Mouse (Mus musculus): ENCODE data around the gene Theg.

Theg gene

DNA sequence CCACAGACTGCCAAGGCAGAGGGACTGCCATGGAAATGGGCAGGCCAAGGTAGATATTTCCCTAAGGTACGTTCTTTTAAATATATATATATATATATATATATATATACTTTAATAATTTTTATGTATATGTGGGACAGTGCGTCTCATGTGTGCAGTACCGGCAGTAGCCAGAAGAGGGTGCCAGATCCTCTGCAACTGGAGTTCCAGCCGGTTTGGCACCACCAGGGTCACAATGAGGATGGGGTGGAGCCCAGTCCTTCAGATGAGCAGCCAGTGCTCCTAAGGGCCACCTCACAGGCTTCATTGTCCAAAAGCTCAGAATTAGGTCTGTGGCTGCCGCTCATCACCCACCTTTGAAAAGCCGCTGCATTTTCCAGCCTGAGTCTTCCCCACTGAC lies 6.3 kb downstream of the Theg start:
- DNase-seq (ENCODE audit: low read depth, low spot score), result peak; percentile 59
- no peaks in the 10 kb centered on the region for H3K36me3 ChIP-seq (ENCODE audit: control insufficient read depth, insufficient read depth, low read length, poor library complexity, severe bottlenecking)

DNA sequence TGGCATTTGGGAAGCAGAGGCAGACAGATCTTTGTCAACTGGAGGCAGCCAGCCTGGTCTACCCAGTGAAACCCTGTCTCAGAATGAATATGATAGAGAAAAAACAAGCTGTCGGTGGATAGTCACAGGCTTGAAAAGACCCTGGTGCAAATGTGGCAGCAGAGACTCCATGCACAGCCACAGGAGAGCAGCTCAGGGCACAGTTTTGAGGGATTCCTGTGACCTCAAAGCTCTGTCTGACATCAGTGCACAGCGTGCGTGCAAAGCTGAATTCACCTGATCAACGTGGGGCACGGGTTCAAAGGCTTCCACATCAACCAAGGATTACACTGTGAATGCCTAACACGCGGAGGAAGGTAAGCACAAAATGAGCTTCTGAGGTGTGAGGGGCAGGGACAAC lies 6.8 kb downstream of the Theg start:
- DNase-seq (ENCODE audit: low read depth, low spot score), result no peak
- Histone ChIP-seq H3K27me3 (ENCODE audit: control insufficient read depth, insufficient read depth, low read length, poor library complexity, severe bottlenecking) (no peaks in the 10 kb centered on the region), H3K36me3 (ENCODE audit: control insufficient read depth, insufficient read depth, low read length, poor library complexity, severe bottlenecking) (no peaks in the 10 kb centered on the region)

More for the DNA sequence above, 6.3 kb downstream of the Theg start:
- H3K27me3 ChIP-seq (ENCODE audit: control insufficient read depth, insufficient read depth, low read length, poor library complexity, severe bottlenecking), result no peaks in the 10 kb centered on the region

DNA sequence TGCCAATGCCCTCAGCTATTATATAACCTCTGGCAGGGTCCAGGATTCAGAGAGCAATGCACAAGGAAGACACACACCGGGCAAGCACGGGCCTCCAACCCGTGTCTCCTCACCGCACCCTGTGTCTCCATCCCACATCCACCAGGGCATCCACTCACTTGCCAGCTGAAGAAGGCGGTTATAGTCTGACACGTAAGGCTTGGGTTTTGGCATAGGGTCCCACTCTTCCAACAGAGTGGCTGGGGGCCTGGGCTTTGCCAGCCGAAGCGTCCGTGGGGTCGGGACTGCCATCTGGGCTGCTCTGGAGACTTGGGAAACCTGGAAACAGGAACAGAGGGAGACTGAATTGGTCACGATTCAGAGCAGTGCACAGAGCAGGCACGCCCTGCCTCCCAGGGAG lies 7.3 kb downstream of the Theg start:
- no peaks in the 10 kb centered on the region for H3K36me3 ChIP-seq (ENCODE audit: control insufficient read depth, insufficient read depth, low read length, poor library complexity, severe bottlenecking)
- DNase-seq (ENCODE audit: low read depth, low spot score), result no peak

DNA sequence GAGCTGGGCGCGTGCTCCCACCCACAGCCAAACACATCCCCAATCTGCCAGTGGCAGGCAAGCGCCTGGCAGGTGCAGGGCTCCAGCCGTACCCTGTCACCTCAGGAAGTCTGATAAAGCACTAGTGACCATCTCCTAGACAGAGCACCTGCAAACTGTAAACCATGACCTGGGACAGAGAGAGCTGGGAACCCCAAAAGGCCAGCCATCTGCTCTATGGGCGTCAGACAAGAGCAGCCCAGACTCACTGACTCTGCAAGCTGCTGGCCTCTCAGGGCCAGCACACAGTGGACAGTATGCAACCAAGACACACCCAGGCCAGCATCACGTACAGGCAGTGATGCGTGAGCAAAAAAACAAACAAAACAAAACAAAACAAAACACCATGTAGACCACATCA lies 8.2 kb downstream of the Theg start:
- no peak for DNase-seq (ENCODE audit: low read depth, low spot score)
- H3K36me3 ChIP-seq (ENCODE audit: control insufficient read depth, insufficient read depth, low read length, poor library complexity, severe bottlenecking), result no peaks in the 10 kb centered on the region
- no peaks in the 10 kb centered on the region for H3K27me3 ChIP-seq (ENCODE audit: control insufficient read depth, insufficient read depth, low read length, poor library complexity, severe bottlenecking)

More for the DNA sequence above, 7.3 kb downstream of the Theg start:
- no peaks in the 10 kb centered on the region for H3K27me3 ChIP-seq (ENCODE audit: control insufficient read depth, insufficient read depth, low read length, poor library complexity, severe bottlenecking)

DNA sequence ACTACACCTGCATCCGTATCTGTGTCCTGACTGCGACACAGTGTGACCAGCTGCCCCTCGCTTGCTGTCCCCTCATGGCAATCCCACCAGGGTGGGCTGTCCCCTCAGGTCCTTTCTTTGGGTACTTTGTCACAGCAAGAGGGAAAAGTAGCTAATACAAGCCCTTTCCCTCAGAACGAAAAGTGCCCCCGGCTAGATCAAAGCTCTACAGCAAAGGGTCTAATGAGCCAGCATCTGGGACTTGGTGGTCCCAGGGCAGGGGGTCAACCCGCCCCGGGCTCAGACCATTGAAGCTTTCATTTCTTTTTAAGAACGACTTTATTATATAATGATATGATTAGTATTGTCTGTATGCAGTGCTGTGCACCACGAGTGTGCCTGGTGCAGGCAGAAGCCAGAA lies 8.9 kb downstream of the Theg start:
- no peak for DNase-seq (ENCODE audit: low read depth, low spot score)
- H3K27me3 ChIP-seq (ENCODE audit: control insufficient read depth, insufficient read depth, low read length, poor library complexity, severe bottlenecking), result no peaks in the 10 kb centered on the region
- no peaks in the 10 kb centered on the region for H3K36me3 ChIP-seq (ENCODE audit: control insufficient read depth, insufficient read depth, low read length, poor library complexity, severe bottlenecking)

DNA sequence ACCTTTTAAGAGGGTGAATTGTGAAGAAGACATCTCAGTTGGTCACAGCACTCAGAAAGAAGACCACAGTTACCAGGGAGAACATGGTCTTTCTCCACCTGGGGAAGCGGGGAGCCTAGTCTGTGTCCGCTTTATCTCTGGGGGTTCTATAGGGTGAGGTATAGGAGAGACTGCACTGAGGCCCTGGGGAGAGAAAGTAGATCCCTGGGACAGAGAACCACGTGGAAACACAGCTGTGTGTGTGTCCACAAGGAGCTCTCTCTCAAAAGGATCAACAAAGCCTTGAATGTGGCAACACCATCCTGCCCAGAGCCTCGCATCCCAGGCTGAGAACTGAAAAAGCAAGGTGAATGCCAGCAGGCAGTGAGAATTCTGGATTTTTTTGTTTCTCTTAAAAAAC lies 9.8 kb downstream of the Theg start:
- H3K27me3 ChIP-seq (ENCODE audit: control insufficient read depth, insufficient read depth, low read length, poor library complexity, severe bottlenecking), result no peaks in the 10 kb centered on the region
- DNase-seq (ENCODE audit: low read depth, low spot score), result no peak
- H3K36me3 ChIP-seq (ENCODE audit: control insufficient read depth, insufficient read depth, low read length, poor library complexity, severe bottlenecking), result no peaks in the 10 kb centered on the region

DNA sequence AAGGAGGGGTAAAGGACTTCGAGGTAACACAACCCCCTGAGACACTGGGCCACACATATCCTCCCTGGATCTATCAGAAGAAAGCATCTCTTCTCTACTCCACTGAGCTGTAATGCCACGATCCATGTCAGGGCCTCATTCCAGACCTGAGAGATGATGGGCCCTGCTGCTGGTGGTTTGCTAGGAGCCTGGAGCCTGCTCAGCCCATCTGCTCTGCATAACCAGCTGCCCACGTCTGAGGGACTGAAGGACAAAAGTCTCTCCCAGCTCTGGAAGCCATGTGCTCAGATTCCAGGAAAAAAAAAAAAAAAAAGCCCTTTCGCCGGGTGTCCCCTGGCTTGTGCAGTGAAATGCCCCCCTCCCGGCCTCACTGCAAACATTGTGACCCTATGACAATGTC lies 11.4 kb downstream of the Theg start:
- no peaks in the 10 kb centered on the region for H3K36me3 ChIP-seq (ENCODE audit: control insufficient read depth, insufficient read depth, low read length, poor library complexity, severe bottlenecking)

DNA sequence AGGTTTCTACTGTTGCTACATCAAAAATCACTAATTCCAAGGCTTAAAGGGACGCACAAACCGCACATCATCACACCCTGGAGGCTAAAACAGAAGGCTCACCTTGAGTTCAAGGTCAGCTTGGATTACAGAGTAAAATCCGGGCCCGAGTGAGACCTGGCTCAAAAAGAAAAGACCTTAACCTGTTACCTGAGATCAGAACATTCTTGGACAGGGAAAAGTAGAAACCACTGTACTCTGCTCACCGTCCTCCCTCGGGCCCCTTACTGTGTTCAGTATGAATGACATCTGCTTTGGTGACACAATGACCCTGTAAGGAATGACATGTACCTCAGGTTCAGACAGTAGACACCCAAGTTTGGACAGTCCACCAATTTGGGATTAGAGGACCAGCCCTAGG lies 12.3 kb downstream of the Theg start:
- H3K27me3 ChIP-seq (ENCODE audit: control insufficient read depth, insufficient read depth, low read length, poor library complexity, severe bottlenecking), result no peaks in the 10 kb centered on the region
- DNase-seq (ENCODE audit: low read depth, low spot score), result no peak
- no peaks in the 10 kb centered on the region for H3K36me3 ChIP-seq (ENCODE audit: control insufficient read depth, insufficient read depth, low read length, poor library complexity, severe bottlenecking)

More for the DNA sequence above, 11.4 kb downstream of the Theg start:
- no peak for DNase-seq (ENCODE audit: low read depth, low spot score)
- H3K27me3 ChIP-seq (ENCODE audit: control insufficient read depth, insufficient read depth, low read length, poor library complexity, severe bottlenecking), result no peaks in the 10 kb centered on the region

DNA sequence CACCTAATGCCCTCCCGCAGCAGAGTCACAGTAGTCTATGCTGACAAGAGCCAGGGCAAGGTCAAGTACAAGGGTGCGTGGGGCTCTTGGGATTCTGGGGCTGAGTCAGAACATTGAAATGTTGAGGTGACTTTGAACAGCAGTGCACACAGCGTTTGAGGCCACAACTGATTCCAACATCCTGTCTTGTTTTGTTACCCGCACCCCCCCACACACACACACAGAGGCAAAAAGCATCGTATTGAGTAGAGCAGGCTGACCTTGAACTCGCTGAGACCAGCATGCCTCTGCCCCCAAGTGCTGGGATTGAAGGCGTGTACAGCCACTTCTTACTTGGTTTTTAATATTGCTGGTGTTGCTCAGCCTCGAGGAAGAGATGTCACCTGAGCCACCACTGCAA lies 12.8 kb downstream of the Theg start:
- DNase-seq (ENCODE audit: low read depth, low spot score), result no peak
- no peaks in the 10 kb centered on the region for H3K36me3 ChIP-seq (ENCODE audit: control insufficient read depth, insufficient read depth, low read length, poor library complexity, severe bottlenecking)
- H3K27me3 ChIP-seq (ENCODE audit: control insufficient read depth, insufficient read depth, low read length, poor library complexity, severe bottlenecking), result no peaks in the 10 kb centered on the region

DNA sequence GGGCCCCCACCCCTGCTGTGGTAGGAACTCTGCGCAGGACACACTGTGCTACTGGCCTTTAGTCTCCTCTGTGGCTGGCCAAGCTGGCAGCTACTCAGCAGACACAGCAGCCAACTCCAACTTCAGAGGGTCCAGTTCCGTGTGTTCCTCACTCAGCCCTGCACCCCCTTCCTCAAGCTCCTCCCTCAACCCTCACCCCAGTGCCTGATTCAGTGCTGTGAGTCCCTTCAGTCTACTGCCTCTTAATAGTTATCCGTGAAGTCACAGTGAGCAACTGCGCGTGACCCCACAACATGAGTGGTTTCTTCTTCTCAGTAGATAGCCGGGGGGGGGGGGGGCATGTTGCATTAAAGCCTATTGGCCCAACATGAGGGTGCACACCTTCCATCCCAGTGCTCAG lies 13.5 kb downstream of the Theg start:
- DNase-seq (ENCODE audit: low read depth, low spot score), result no peak
- Histone ChIP-seq H3K36me3 (ENCODE audit: control insufficient read depth, insufficient read depth, low read length, poor library complexity, severe bottlenecking) (no peaks in the 10 kb centered on the region), H3K27me3 (ENCODE audit: control insufficient read depth, insufficient read depth, low read length, poor library complexity, severe bottlenecking) (no peaks in the 10 kb centered on the region)

DNA sequence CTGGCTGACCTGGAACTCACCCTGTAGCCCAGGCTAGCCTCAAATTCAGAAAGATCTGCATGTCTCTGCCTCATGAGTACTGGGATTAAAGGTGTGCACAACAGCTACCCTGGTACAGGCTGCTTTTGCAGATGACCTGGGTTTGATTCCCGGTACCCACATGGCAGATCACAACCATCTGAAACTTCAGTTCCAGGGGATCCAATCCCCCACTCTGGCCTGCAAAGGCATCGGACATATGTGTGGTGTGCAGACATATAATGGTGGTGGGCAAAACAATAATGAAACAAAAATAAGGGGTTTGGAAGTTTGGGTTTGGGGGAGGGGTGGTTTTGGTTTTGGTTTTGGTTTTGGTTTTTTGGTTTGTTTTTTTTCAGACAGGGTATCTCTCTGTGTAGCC lies 15.8 kb downstream of the Theg start:
- no peak for DNase-seq (ENCODE audit: low read depth, low spot score)

DNA sequence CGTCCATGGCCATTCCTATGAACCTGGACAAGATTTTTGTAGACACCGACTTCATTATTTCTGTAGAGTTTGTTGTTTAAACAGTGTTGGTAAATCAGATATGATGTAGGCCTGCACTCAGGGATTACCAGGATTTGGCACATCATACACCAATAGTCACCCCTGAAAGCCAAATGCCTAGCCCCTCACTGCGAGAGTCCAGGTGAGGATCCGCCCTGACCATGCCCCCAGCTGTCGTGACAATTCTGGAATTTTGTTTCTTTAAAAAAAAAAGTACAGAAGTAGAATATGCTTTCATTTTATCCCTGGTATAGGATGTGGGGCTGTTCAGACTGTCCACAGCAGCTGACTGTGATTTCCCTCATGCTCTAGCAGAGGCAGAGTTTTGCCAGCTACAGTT lies 17.2 kb downstream of the Theg start:
- no peaks in the 10 kb centered on the region for H3K36me3 ChIP-seq (ENCODE audit: control insufficient read depth, insufficient read depth, low read length, poor library complexity, severe bottlenecking)
- no peaks in the 10 kb centered on the region; the same call in 1 of the 2 replicates for H3K27me3 ChIP-seq (ENCODE audit: control insufficient read depth, insufficient read depth, low read length, poor library complexity, severe bottlenecking)
- DNase-seq (ENCODE audit: low read depth, low spot score), result no peak

More for the DNA sequence above, 15.8 kb downstream of the Theg start:
- Histone ChIP-seq H3K36me3 (ENCODE audit: control insufficient read depth, insufficient read depth, low read length, poor library complexity, severe bottlenecking) (no peaks in the 10 kb centered on the region), H3K27me3 (ENCODE audit: control insufficient read depth, insufficient read depth, low read length, poor library complexity, severe bottlenecking) (no peaks in the 10 kb centered on the region; the same call in 1 of the 2 replicates)

DNA sequence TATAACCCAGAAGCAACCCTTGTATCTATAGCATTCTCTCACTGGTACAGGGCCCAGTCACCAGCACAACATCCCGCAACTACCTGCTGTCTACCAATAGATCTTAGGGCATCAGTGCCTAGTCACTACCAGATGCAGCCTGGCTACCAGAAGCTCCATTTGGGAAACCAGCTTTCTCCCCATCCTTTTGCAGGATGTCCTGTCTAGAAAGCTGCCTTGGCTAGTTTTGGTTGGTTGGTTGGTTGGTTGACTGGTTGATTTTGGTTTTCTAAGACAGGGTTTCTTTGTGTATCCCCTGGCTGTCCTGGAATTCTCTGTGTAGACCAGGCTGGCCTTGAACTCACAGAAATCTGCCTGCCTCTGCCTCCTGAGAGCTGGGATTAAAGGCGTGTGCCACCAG lies 27.4 kb downstream of the Theg start:
- H3K27me3 ChIP-seq (ENCODE audit: control insufficient read depth, insufficient read depth, low read length, poor library complexity, severe bottlenecking), result no peaks in the 10 kb centered on the region
- H3K36me3 ChIP-seq (ENCODE audit: control insufficient read depth, insufficient read depth, low read length, poor library complexity, severe bottlenecking), result no peaks in the 10 kb centered on the region
- no peak for DNase-seq (ENCODE audit: low read depth, low spot score)

DNA sequence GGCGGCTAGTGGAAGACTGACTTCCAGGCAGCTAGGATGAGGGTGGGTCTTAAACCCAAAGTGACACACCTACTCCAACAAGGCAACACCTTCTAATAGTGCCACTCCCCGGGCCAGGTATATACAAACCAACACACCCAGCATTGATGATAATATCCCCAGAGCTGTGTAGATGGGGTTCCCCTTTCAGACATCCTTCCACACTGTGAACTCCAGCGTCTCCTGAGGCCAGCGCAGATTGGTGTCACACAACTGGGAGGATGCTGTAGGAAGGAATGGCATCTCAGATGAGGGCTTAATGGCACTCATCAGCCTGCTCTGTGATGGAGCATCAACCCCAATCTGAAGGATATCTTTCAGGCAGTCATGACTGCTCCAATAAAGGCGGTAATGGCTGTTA lies 29.6 kb downstream of the Theg start:
- Histone ChIP-seq H3K36me3 (ENCODE audit: control insufficient read depth, insufficient read depth, low read length, poor library complexity, severe bottlenecking) (no peaks in the 10 kb centered on the region), H3K27me3 (ENCODE audit: control insufficient read depth, insufficient read depth, low read length, poor library complexity, severe bottlenecking) (no peaks in the 10 kb centered on the region)
- DNase-seq (ENCODE audit: low read depth, low spot score), result no peak

DNA sequence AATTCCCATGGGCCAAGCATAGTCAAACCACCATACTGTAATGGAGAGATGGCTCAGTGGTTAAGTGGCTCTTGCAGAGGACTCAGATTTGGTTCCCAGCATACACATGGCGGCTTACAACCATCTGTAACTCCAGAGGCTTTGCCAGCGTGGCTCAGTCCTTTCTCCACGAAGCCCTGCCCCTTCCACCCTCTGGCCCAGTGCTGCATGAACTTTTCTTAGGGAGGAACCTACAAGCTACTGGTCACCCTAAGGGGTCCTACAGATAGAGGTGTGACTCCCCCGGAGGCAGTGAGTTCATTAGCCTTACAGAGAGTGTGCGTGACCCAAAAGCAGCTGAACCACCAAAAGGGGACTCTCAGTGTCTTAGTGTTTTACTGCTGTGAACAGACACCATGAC lies 30.2 kb downstream of the Theg start:
- DNase-seq (ENCODE audit: low read depth, low spot score), result no peak
- H3K36me3 ChIP-seq (ENCODE audit: control insufficient read depth, insufficient read depth, low read length, poor library complexity, severe bottlenecking), result no peaks in the 10 kb centered on the region
- no peaks in the 10 kb centered on the region for H3K27me3 ChIP-seq (ENCODE audit: control insufficient read depth, insufficient read depth, low read length, poor library complexity, severe bottlenecking)

DNA sequence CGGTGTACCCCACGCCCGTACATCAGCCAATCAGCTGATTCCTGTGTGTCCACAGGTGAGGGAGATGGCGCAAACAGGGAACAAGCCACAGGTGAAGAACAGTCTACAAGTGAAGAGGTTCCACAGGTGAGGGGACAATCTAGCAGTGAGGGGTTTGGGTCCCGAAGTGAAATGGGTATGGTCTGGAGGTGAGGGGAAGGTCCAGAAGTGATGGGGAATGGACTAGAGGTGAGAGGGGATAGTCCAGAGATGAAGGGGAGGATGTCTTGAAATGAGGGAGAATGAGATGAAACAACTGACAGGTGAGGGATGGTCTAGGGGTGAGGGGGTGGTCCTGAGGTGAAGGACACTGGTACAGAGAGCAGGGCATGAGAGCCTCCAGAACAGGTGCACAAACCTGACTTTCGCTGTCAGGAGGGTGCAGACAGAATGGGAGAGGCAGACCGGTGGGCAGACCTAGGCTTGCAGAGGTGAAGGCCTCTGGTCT lies 31.9 kb downstream of the Theg start:
- no peaks in the 10 kb centered on the region for H3K27me3 ChIP-seq (ENCODE audit: control insufficient read depth, insufficient read depth, low read length, poor library complexity, severe bottlenecking)
- H3K36me3 ChIP-seq (ENCODE audit: control insufficient read depth, insufficient read depth, low read length, poor library complexity, severe bottlenecking), result no peaks in the 10 kb centered on the region

More for the DNA sequence above, 31.9 kb downstream of the Theg start:
- no peak for DNase-seq (ENCODE audit: low read depth, low spot score)
